Mouse (Mus musculus): ENCODE results near the gene Mzt1. TPM values are rescaled to one million over a fixed set of nuclear protein-coding genes. Genes with fewer than 3 reads are reported as not detected.

Gene Mzt1
- polyA plus RNA-seq, 1 experiment from 2014 or later, result 64.9 TPM

Other genes with a start within 250 kb of the Mzt1 start
- gene Rpl36a-ps1, start 51.8 kb downstream of the Mzt1 start, polyA plus RNA-seq (2015; fragmentation: Nextera tagmentation; extraction: Ambion mirVana), result 0.82 and 2.1 TPM in 2 replicates
- 66.0 and 83.6 TPM in 2 replicates for gene Bora, start 88 bp upstream of the Mzt1 start, polyA plus RNA-seq (2015; fragmentation: Nextera tagmentation; extraction: Ambion mirVana)
- 18.4 and 20.3 TPM in 2 replicates for gene Pibf1, start 53.3 kb upstream of the Mzt1 start, polyA plus RNA-seq (2015; fragmentation: Nextera tagmentation; extraction: Ambion mirVana)
- gene Dis3, start 53.6 kb upstream of the Mzt1 start, polyA plus RNA-seq (2015; fragmentation: Nextera tagmentation; extraction: Ambion mirVana), result 28.4 and 31.1 TPM in 2 replicates